In genomic region chr9:59197506-59197905, GRCm38 (mm10) we compare ENCODE assay signal across 12 mouse cellular contexts.
DNase-seq lines count a peak whose midpoint lies in the region; ATAC-seq lines count a peak whose summit lies in the region.
"Had no signal": no experiment of that assay in that cellular context is flagged by ENCODE, and none has a peak within 500 bp of the region (broad histone marks: within the 10 kb centered on the region; RNA-seq: fewer than 3 reads in every experiment).

No protein-coding gene starts in this region.

- H3K9ac ChIP-seq in neural tube, embryonic 15.5 days (replicated peaks): no peak overlapping the region
- H3K9ac ChIP-seq: lung, embryonic 14.5 days; midbrain, embryonic 12.5 days had no signal

- DNase-seq in MN1 (ENCODE audit: low spot score): peak; percentile 58
- DNase-seq in cerebellum, adult 11 months: peak; percentile 37
- peak; percentile 46 to 52 for DNase-seq in frontal cortex, postnatal 14 days (ENCODE audit: low spot score in 2 of 2)
- DNase-seq in left cerebral cortex, postnatal 25 days (ENCODE audit: low spot score in 2 of 2): peak; percentile 58 to 94
- no peak for DNase-seq in adrenal gland, adult 18-20 months (ENCODE audit: low spot score in 2 of 2)
- DNase-seq in gastrocnemius, adult 8-10 months (ENCODE audit: low spot score in 2 of 2): no peak
- no peak for DNase-seq in urinary bladder, postnatal 10 days (ENCODE audit: low spot score)
- DNase-seq: adrenal gland, adult 8-10 months; heart, adult 18-20 months; lung, embryonic 14.5 days had no signal

- no peak for ATAC-seq in neural tube, embryonic 15.5 days (ENCODE audit: low FRiP score)

- no peaks in the 10 kb centered on the region for H3K9me3 ChIP-seq in neural tube, embryonic 15.5 days (replicated peaks)
- H3K9me3 ChIP-seq: midbrain, embryonic 12.5 days had no signal

- H3K4me2 ChIP-seq in neural tube, embryonic 15.5 days: no peak overlapping the region
- H3K4me2 ChIP-seq: lung, embryonic 14.5 days; midbrain, embryonic 12.5 days had no signal

- no peaks in the 10 kb centered on the region for H3K36me3 ChIP-seq in neural tube, embryonic 15.5 days
- H3K36me3 ChIP-seq: midbrain, embryonic 12.5 days had no signal

- H3K4me1 ChIP-seq in neural tube, embryonic 15.5 days: peaks cover 6% of the 10 kb centered on the region

- no peak overlapping the region for H3K27ac ChIP-seq in neural tube, embryonic 15.5 days (replicated peaks)
- H3K27ac ChIP-seq: midbrain, embryonic 12.5 days had no signal

- no peak overlapping the region for H3K4me3 ChIP-seq in neural tube, embryonic 15.5 days (replicated peaks)
- H3K4me3 ChIP-seq: midbrain, embryonic 12.5 days had no signal

- H3K27me3 ChIP-seq in neural tube, embryonic 15.5 days (replicated peaks): no peaks in the 10 kb centered on the region
- H3K27me3 ChIP-seq: midbrain, embryonic 12.5 days had no signal

- intact Hi-C loops in left cerebral cortex, postnatal 25 days (cut with DNase I): loop anchor here (1.0 to 5.0 kb wide), 2 partner anchors 63 to 80 kb away; no protein-coding TSS in a partner anchor

- WGBS in neural tube, embryonic 15.5 days: 78% methylated on average over 12 of the region's 12 CpGs

Comparison
In these comparisons a context has a peak if more than half of its experiments do, and no peak if none do; other contexts are left out.
1. DNase-seq: peak in MN1 (single experiment), cerebellum, adult 11 months (single experiment), frontal cortex, postnatal 14 days (2 of 2) and left cerebral cortex, postnatal 25 days (2 of 2); none in adrenal gland, adult 18-20 months (0 of 2), gastrocnemius, adult 8-10 months (0 of 2) and urinary bladder, postnatal 10 days (single experiment).